Mouse (Mus musculus) CH12.LX (cell line): Measurements from ENCODE around the gene C1qtnf7.

Source experiments
- CTCF ChIP-seq, 2 experiments: IDR thresholded peaks in 1 of 2; conservative IDR thresholded peaks in 1 of 2; 2 replicates each; pipeline ENCODE4 v1.5.1; 2011 to 2012; ENCODE audit warnings: low read depth in 2 of 2, low read length in 2 of 2, improper control_type of control experiment in 1 of 2, inconsistent platforms in 1 of 2, mild to moderate bottlenecking in 1 of 2, moderate library complexity in 1 of 2
- ELF1 ChIP-seq: IDR thresholded peaks from 2 replicates; pipeline ENCODE4 v1.6.1; 2014; ENCODE audit warnings: low read depth, mild to moderate bottlenecking, inconsistent platforms, low read length, improper control_type of control experiment
- EP300 ChIP-seq: IDR thresholded peaks from 2 replicates; pipeline ENCODE4 v1.6.1; 2011; ENCODE audit warnings: low read length, improper control_type of control experiment
- JUN ChIP-seq: IDR thresholded peaks from 2 replicates; pipeline ENCODE4 v1.6.1; 2011; ENCODE audit warnings: low read depth, mild to moderate bottlenecking, low read length, improper control_type of control experiment, moderate library complexity; ENCODE audit not compliant: insufficient read depth
- MEF2A ChIP-seq: IDR thresholded peaks from 2 replicates; pipeline ENCODE4 v1.6.1; 2014; ENCODE audit warnings: low read depth, mild to moderate bottlenecking, inconsistent platforms, low read length, improper control_type of control experiment, borderline replicate concordance
- POLR2A ChIP-seq: IDR thresholded peaks from 2 replicates; pipeline ENCODE4 v1.6.1; 2011; ENCODE audit warnings: low read depth, mild to moderate bottlenecking, improper control_type of control experiment, low read length
- POLR2AphosphoS2 ChIP-seq: IDR thresholded peaks from 2 replicates; pipeline ENCODE4 v1.6.1; 2011; ENCODE audit warnings: low read depth, low read length, improper control_type of control experiment
- USF1 ChIP-seq: IDR thresholded peaks from 2 replicates; pipeline ENCODE4 v1.6.1; 2014; ENCODE audit warnings: low read depth, mild to moderate bottlenecking, inconsistent platforms, low read length, improper control_type of control experiment
- ZC3H11A ChIP-seq: IDR thresholded peaks from 2 replicates; pipeline ENCODE4 v1.6.1; 2012; ENCODE audit warnings: low read depth, mild to moderate bottlenecking, inconsistent platforms, low read length, improper control_type of control experiment
- ZNF384 ChIP-seq: IDR thresholded peaks from 2 replicates; pipeline ENCODE4 v1.6.1; 2012; ENCODE audit warnings: low read depth, low read length, improper control_type of control experiment, inconsistent platforms

- TF ChIP-seq ZNF384 (no peak), USF1 (no peak), POLR2A (no peak), EP300 (no peak), CTCF (conservative IDR thresholded peaks at IDR 0.05 in 1 of 2, IDR thresholded peaks at IDR 0.05 in 1 of 2; ENCODE audit: low read depth in 2 of 2, low read length in 2 of 2) (no peak), ELF1 (no peak), JUN (no peak), MEF2A (no peak), ZC3H11A (no peak), POLR2AphosphoS2 (no peak)
These were observed 34.6 kb downstream of the C1qtnf7 start for GRCm38 (mm10) chr5:43549951-43550350.
